Mouse (Mus musculus) liver, postnatal 0 days (tissue): Measurements from ENCODE around the gene Ddx28.

Experiments
- CTCF ChIP-seq: sonication (generic); IDR thresholded peaks from 2 replicates; pipeline ENCODE4 v1.5.1; 2016; ENCODE audit warnings: antibody characterized with exemption, low read depth
- EP300 ChIP-seq: IDR thresholded peaks from 2 replicates; pipeline ENCODE4 v1.6.1; 2016; ENCODE audit warnings: antibody characterized with exemption, low read depth, mild to moderate bottlenecking

GRCm38 (mm10) chr8:106016284-106016683 is 4.6 kb upstream of the Ddx28 start:
- TF ChIP-seq CTCF = no peak
- no peak for TF ChIP-seq EP300
